Mouse (Mus musculus): ENCODE data around the gene Wipf1.
"Not testable (repeated sequence)": the region's sequence is repeated elsewhere in the genome, so short reads cannot be mapped to it uniquely, and the experiment has no call there.

The Wipf1 gene

GRCm38 (mm10) chr2:73506337-73506736 lies 23.2 kb downstream of the Wipf1 start:
- not testable (repeated sequence) for DNase-seq (ENCODE audit: low spot score)

GRCm38 (mm10) chr2:73502863-73503429 lies 26.6 kb downstream of the Wipf1 start:
- no peak for DNase-seq (ENCODE audit: low spot score)

DNA sequence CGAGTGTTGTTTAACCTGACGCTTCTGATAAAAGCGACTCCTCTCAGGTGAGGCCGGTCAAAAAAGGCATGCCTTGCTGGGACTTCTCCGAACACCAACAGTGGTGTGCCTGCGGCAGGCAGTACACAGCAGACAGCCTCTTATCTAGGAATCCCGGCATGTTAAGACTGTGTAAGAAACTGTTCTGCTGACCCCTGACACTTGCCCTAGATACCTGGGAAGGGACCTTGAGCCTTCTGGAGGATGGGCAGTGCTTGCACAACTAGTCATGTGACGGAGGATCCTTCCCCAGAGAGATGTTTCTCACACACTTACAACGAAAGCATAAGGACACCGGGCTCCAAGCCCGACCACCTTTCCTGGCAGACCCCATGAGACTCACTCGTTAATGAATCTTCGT lies 28.7 kb downstream of the Wipf1 start:
- DNase-seq (ENCODE audit: low spot score), result no peak

GRCm38 (mm10) chr2:73498322-73498721 lies 31.2 kb downstream of the Wipf1 start:
- no peak for DNase-seq (ENCODE audit: low spot score)

- DNase-seq (ENCODE audit: low spot score), result no peak
Measured at GRCm38 (mm10) chr2:73497572-73497971, 32.0 kb downstream of the Wipf1 start.

DNA sequence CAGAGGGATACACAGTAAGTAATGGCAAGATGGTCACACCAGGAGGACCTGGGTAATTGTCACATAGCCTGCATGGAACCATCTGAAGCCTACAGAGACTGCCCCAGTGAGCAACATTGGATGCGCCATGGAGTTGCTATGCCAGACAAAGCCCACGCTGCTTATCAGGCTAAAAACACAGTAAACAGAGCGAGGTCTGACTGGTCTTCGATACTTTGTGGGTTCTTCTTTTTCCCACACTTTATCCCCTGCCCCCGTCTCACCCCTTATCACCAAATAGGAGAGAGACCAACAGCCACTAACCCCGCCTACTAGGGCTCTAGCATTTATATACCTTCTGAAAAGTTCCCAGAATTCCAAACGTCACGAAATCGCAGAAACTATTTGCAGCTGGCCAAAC lies 32.6 kb downstream of the Wipf1 start:
- no peak for DNase-seq (ENCODE audit: low spot score)

DNA sequence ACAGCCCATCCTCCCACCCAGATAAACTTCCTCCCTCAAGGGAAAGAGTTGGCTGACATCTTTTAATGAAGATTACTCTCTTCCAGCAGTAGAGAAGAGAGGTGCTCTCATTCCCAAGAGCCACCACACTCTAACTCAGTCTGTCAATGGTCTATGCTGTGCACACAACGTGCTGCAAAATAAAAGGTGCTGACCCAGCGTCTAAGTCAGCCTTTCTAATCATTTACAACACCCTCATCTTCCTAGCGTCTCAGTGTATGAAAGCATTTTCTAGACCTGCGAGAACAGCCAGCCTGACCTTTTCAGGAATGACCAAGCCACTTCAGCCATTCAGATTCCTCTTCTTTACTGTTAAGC lies 33.2 kb downstream of the Wipf1 start:
- DNase-seq (ENCODE audit: low spot score), result no peak

DNA sequence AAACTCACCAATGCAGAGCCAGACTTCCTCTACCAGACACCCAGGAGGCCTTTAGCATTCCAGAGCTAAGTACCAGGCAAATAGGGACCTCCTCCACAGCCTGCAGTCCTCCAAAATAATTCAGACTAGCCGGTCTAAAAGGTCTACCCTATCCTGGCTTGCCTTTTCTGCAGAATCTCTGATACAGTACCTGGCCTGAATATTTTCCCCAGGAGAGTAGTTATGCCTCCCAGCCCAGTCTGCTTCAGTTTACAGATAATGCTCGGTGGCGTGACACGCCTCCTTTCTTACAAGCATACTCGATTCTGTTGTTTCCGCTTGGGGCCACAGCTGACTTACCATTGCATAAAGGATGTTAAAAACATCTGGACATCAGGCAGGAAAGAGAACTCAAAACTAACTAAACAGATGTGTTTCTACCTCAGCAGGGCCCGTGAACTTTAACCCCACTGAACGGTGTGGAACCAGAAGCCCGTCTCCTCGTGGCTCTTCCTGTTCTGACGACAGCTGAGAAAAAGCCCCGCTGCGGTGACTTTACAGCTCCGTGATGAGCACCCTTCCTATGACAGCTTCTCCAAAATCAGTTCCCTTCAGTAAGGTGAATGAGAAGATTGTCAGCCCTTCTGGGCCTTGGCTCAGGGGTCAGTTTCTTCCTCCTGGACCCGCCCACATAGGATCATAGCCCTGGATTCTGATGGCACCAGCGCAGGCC lies 33.8 kb downstream of the Wipf1 start:
- no peak for DNase-seq (ENCODE audit: low spot score)

DNA sequence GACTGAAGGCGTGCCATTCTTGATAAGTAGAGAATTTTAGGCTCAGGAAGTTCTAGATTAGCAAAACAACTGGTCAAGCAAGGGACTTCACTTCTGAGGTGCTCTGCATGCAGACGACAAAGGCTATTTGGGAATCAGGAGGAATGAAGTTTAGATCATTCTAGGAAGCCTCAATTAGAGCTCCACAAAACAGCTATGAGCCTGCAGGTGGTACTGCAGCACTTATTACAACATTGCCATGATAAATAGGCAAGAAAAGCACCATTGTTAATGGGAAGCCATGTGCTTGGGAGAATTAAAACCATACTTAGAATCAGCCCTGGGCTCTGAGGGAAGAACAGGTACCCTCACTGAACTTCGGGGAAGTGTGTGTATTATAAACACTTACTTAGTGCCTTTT lies 36.0 kb downstream of the Wipf1 start:
- no peak for DNase-seq (ENCODE audit: low spot score)

DNA sequence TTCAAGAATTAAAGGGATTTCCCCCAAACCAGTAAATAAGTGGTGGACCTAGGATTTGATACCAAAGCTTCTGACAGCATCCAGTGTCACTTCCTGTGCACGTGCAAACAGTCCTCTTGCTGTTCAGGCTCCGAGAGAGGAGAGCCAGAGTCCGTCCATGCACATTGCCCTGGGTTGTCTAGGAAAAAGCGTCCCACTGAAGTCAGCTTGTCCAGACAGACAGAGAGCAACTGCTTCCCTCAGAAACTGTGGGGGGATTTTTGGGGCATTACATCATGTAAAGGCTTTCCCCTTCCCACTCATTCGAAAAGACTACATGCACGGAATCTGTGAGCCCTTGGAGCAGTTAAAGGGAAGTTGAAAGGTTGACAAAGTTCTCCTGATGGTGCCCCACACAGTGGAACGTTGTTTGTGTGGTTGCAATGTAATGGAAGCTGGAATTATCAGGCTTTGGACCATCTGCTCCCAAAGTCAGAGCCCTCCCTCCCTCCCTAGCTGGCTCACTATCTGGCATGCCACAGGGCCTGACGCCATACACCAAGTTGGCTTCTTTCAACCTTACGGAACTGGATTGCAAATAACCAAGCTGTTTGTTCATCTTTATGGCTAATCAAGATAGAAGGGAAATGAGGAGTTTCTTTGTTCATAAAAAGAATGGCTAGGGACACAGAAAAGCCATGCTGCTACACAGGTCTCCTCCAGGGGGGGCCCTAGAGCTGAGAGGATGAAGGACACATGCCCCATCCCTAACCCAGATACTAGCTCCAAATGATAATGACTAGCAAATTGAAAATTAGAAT lies 37.9 kb downstream of the Wipf1 start:
- DNase-seq (ENCODE audit: low spot score), result no peak

- DNase-seq (ENCODE audit: low spot score), result no peak
Measured at GRCm38 (mm10) chr2:73490466-73490865, 39.1 kb downstream of the Wipf1 start.

GRCm38 (mm10) chr2:73486120-73486601 lies 43.4 kb downstream of the Wipf1 start:
- no peak for DNase-seq (ENCODE audit: low spot score)

DNA sequence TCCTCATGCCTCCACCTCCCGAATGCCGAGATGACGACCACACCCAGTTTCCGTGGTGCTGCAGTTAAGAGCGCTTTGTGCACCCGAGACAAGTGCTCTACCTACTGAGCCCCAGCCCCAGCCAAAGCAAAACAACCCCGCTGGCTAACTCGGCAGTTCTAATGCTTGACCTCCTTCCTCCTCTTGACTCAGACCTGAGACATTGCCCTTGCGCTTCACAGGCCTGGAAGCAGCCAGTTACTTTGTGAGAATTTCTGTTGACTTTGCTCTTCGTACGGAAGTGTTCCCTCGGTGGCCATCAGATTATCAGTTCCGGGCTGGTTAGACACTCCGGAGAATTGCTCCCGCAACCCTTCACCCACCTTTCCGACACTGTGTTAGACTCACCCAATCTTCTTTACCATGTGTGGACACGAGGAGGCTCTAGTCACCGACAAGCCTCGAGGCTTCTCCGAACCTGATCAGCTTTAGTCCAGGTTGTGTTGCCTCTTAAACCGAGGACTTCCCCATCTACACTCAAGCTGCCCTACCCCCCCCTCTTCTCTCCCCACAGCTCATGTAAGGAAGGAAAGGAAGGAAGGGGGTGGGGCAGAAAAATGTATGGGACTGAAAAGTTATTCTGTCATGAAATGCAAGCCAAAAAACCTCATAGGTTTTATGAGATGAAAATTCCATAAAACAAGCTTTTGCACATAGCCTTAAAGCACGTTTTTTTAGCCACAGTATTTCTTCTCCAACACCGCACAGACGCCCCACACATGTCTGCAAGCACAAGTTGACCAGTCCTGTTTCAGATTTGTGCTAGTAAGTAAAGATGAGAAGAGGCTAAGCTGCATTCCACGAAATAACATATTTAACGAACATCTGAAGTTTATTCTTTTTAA lies 44.1 kb downstream of the Wipf1 start:
- no peak for DNase-seq (ENCODE audit: low spot score)

GRCm38 (mm10) chr2:73484561-73485235 lies 44.8 kb downstream of the Wipf1 start:
- no peak for DNase-seq (ENCODE audit: low spot score)

DNA sequence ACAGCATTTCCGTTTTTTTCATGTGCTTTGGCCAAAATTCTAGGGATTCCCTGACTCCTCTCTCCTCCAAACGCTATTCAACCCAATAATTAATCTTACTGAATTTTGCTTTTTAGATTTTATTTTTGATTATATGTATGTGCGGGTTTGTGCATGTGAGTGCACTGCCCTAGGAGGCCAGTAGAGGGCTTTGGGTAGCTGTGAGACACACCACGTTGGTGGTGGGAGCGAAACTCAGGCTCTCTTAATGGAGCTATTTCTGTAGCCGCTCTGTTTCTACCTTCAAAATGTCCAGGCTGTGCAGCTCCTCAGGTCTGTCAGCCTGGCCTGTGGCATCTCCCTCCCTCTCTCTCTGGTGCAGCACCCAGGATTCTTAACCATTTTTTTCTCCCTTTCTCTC lies 50.7 kb downstream of the Wipf1 start:
- no peak for DNase-seq (ENCODE audit: low spot score)

DNA sequence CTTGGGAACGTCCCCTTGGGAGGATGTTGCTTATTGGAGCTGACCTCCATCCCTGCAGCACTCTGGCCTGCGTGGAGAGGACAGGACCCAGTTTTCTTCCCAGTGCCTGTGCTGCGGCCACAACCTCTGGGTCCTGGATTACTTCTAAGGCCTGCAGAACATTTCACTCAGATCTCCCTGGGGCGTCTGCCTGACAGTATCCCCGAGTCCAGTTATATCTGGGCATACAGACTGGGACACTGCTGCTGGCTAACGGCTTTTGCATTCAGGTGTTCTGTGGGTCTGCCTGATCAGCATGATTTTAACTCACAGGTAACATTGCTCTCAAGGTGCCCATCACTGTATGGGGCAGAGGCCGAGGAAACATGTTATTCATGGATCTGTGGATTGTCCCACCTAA lies 52.0 kb downstream of the Wipf1 start:
- no peak for DNase-seq (ENCODE audit: low spot score)

DNA sequence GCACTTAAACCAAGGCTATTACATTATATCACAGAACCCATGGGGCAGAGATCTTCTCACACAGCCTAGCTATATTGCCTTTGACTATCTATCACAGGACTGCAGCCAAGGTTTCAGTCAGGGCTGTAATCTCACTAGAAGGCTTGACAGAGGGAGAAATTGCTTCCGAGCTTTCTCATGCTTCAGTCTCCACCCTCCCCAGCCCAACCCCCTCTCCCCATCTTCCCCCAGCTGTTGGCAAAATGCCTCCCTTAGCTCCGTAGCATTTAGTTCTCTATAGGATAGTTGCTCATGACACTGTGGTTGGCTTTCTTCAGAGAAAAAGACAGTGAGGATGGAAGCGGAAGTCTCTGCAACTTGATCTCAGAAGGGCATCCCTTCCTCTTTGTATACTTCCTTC lies 54.0 kb downstream of the Wipf1 start:
- DNase-seq (ENCODE audit: low spot score), result no peak

DNA sequence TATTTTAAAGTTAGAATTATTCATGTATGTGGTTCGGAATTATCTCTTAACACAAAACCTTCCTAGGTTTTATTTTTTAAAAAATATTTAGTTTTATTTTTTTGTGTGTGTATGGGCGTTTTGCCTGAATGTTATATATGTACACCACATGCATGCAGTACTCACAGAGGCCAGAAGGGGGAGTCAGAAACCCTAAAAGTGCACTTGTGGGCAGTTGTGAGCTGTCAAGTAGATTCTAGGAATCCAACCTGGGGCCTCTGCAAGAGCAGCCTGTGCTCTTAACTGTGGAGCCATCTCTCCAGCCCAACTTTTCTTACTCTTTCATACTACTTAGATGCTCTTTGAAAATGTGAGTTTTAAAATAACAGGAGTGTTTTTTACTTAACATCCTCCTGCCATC lies 57.4 kb downstream of the Wipf1 start:
- no peak for DNase-seq (ENCODE audit: low spot score)

GRCm38 (mm10) chr2:73470146-73470630 lies 59.3 kb downstream of the Wipf1 start:
- DNase-seq (ENCODE audit: low spot score), result no peak

GRCm38 (mm10) chr2:73469552-73469951 lies 60.0 kb downstream of the Wipf1 start:
- no peak for DNase-seq (ENCODE audit: low spot score)

DNA sequence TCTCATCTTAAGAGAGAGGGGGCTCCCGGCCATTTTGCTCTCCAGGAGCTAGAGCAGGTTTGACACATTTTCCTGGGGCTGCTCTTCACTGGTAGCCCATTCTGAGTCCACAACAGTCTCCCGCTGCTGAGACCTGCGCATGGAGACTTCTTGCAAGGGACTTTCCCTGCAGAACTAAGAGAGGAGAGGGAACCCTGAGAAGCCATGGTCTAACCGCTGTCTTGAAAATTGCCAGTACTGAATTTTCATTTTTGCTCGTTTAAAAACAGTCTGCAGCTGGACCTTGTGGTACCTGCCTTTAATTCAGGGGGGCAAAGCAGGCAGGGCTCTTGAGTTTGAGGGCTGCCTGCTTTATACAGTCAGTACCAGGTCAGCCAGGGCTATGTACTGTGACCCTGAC lies 60.5 kb downstream of the Wipf1 start:
- no peak for DNase-seq (ENCODE audit: low spot score)
